Mouse (Mus musculus) spleen, adult 18-20 months (tissue): ENCODE measurements around the gene Ncor1.
"Not testable (repeated sequence)": the region's sequence is repeated elsewhere in the genome, so short reads cannot be mapped to it uniquely, and the experiment has no call there.

Experiments
- DNase-seq, 2 experiments: peaks; one replicate each; pipeline ENCODE4 v3.0.0; 2022; ENCODE audit warnings: mixed read lengths in 2 of 2

Ncor1 gene

GRCm38 (mm10) chr11:62351948-62352347 is 106.4 kb downstream of the Ncor1 start:
- DNase-seq, result no peak

GRCm38 (mm10) chr11:62343002-62343401 is 115.3 kb downstream of the Ncor1 start:
- no peak for DNase-seq

DNA sequence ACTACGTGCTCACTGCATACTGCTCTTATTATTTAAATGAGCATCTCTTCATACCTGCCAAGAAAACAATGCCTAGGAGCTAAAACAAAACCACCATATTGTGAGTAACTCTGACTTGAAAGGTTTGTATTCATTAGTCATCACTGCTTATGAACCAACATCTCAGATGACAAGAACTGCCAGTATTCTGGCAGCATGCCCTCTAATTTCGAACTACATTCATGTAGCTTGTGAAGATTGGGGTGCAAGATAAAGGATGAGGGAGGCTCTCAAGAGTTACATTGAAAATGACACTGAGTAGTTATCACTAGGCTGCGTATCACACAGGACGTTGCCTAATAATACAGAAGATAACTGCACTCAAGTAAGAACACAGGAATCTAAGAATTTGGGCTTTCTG is 126.1 kb downstream of the Ncor1 start:
- DNase-seq, result no peak

DNA sequence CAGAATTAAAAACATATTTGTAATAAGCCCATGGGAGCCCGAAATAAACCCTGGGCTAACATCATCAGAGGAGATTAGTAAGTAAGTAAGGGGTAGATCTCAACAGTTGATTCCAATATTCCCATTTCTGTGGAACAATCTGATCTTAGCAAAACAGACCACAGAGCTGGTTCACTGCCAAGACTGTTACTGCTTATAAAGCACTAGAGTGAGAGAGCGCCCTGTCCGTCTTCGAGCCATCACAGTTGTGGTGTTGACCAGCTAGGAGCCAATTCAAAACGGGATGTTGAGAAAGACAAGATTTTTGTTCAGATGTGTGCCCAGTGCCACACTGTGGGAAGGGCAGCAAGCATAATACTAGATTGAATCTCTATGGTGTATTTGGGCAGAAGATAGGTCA is 127.2 kb downstream of the Ncor1 start:
- DNase-seq, result no peak

DNA sequence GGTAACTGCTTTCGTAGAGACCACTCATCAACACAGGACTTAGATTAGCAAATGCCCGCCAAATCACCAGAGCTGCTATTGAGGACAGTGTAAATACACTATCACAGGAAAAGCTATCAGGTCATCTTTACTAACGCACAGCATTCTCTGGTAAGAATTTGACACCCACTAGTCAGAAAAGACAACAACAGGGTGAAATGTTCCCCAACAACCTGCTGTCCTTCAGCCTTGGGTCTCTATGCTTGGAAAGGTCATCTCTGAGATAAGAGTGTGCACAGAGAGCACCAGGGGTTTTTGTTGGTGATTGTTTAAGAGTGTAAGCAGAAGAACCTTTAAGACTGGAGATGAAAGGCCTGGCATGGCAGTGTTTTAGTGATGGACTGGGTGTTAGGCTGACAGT is 134.7 kb downstream of the Ncor1 start:
- DNase-seq, result no peak

DNA sequence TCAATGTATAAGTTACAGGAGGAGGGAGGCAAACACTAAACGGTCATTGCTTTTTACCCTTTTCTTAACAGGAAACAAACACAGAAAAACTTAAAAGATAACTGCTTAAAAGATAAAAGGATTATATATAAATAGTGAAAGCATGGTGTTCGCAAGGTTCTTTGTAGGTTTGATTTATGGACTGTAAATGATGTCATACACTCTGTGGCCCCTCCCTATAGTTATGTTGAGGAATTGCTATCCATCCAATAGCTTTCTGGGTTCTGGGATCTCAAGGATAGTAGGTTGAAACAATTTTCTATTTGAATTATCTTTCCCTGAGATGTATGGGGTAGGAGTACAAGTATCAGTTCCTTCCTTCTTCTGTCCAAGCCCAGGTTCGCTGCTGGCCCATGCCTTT is 138.2 kb downstream of the Ncor1 start:
- no peak for DNase-seq

GRCm38 (mm10) chr11:62317746-62318145 is 140.6 kb downstream of the Ncor1 start:
- no peak for DNase-seq

DNA sequence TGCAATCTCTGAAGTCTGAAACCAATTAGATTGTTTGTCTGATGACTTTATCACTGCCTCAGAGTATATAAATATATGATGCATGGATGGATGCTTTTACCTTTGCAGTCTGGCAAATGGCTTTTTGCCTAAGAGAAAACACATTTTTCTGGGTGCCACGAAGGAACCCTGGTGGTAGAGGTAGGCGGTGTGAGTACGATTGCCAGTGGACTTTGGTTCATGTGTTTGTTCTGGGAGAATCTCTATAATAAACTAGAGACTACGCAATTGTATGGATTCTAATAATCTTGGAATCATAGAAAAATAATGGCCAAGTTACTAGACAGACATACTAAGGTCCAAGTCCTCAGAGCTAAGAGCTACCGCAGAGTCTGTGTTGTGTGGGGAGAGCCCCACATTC is 143.4 kb downstream of the Ncor1 start:
- DNase-seq, result no peak

GRCm38 (mm10) chr11:62309296-62309695 is 149.0 kb downstream of the Ncor1 start:
- no peak for DNase-seq

DNA sequence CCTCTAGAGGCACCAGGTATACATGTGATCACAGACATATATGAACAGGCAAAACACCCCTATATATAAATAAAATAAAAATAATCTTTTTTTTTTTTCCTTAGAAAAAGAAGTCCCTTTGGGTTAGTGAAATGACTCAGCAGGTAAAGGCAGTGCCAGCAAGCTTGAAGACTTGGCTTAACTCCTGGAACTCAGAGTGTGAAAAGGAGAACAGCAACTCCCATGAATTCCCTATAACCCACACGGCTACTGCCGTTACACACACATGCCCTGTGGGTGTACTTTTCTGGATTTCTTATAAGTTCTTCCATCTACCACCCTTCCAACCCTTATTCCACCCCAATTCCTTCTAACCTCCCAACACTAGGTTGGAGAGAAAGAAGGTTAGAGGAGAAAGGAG is 152.5 kb downstream of the Ncor1 start:
- no peak for DNase-seq

DNA sequence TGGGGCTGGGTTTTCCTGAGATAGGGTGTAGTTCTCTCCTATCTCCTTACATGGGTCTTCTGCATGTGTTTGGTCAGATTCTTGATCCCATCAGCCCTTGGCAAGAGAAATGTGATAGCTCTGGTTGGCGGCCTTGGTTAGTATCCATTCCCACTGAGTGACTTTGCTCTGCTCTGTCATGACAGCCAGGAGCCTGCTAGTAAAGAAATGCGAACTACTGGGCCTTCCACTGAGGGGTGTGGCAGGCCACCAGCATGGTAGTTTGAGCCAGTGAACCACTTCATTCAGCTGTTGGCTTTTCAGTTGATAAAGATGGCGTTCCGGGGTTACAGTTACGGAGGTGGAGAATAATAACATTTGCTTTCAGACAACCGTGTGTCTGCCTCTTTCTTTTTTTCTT is 159.5 kb downstream of the Ncor1 start:
- DNase-seq, result no peak

DNA sequence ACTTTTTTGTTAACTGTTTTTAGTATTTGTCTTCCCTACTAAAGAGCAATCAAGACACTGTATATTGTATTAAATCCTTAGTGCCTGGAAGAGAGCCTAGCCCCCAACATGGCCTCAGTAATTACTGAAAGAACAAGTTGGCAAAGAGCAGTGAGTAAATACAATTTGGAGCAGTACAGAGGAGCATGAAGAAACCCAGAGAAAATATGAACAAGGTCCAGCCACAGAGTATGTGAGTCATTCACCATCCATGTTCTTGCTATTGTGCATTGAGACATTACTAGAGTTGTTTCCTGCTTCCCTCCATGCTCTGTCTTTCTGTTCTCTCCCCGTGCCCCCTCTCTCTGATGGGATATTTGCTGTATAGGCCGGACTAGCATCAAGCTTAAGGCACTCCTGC is 164.2 kb downstream of the Ncor1 start:
- DNase-seq, result no peak

DNA sequence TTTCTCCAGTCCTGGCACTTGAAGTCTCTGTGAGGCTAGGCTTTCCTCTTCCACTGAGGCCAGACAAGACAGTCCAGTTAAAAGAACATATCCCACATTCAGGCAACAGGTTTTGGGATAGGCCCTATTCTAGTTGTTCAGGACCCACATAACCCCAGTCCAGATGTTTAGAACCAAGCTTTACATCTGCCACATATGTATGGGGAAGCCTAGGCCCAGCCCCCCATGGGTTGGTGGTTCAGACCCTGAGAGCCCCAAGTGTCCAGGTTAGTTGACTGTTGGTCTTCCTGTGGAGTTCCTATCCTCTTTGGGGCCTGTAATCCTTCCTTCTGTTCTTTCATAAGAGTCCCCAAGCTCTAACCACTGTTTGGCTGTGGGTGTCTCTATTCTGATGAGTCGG is 170.6 kb downstream of the Ncor1 start:
- DNase-seq, result no peak

GRCm38 (mm10) chr11:62285020-62285419 is 173.3 kb downstream of the Ncor1 start:
- DNase-seq, result no peak

- DNase-seq, result not testable (repeated sequence)
These were observed 174.3 kb downstream of the Ncor1 start for GRCm38 (mm10) chr11:62284020-62284419.

- no peak for DNase-seq
These were observed 176.7 kb downstream of the Ncor1 start for GRCm38 (mm10) chr11:62281601-62281997.

GRCm38 (mm10) chr11:62280675-62281600 is 177.4 kb downstream of the Ncor1 start, which contains the start of the genes Zswim7 and Ttc19:
Gene Zswim7 (minus strand): TSS chr11:62281375.
Gene Ttc19 (plus strand): TSS chr11:62281473.
- DNase-seq, result peak; percentile 86 to 88

- peak; percentile 16 to 30 for DNase-seq
These were observed 180.3 kb downstream of the Ncor1 start for GRCm38 (mm10) chr11:62278027-62278426.

- no peak for DNase-seq
These were observed 181.3 kb downstream of the Ncor1 start for GRCm38 (mm10) chr11:62277086-62277485.

- no peak for DNase-seq
These were observed 187.5 kb downstream of the Ncor1 start for GRCm38 (mm10) chr11:62270851-62271250.

DNA sequence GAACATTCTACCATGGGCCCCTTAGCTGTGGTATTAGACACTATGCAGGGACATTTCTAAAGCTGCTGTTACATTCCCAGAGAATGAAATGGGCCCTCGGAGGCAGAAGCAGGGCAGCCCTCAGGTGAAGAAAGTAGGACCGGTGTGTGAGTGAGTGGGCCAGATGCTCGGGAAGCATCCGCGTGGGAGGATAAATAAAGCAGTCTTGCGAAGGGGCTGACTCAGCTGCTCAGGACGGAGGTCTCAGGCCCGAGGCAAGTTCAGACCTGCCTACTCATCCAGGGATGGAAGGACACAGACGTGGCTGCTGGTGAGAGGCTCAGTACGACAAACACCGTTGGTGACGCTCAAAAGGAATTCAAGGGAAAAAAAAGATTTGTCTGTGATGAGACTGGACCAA is 189.2 kb downstream of the Ncor1 start:
- DNase-seq, result no peak

DNA sequence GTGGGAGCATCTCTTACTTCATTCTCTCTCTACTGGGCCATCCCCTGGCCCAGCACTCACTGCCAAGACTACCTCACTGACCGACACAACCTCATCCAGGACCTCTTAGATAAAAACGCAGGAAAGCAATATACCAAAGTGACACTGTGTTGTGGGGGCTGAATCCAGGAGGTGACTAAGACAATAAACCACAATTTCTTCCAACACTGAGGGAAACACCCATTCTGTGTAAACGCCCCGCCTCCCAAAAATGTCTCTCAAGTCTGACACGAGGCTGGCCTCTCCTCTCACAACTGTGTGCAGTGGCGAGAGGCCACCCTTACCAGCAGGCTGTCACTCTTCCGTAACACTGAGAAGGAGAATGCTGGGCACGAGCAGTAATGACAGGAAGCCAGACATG is 190.0 kb downstream of the Ncor1 start:
- no peak for DNase-seq

DNA sequence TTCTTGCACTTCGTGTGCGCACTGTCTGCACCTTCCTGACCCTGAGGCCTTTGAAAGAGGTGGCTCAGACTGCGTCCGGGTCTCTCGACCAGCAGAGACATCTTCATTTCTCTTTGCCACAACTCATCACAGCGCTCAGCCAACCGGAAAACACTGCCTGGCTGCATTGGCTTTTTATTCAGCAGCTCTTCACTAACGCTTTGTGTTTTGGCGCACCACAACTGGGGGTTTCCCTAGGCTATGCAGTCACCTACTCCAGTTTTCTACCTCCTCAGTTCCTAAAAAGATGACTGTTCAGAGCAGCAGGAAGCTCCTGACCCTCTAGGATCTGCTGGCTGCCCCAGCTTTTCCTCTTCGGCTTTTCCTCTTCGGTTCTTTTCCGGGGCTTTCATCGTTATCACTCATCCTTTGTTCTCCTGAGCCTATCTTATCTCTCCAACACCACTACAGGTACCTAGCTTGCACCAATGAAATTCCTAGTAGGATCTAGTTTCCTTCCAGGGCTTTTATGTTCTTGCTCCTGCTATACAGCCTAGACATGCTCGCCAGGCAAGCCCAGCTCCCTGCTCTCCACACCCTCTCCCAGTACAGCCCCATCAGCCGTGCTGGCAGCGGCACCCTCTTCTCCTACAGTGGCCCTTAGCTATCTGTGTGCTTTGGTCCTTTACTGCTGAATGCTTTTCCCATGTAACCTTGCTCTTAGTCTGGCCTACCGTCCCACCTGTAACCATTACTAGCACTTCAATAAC is 191.7 kb downstream of the Ncor1 start:
- no peak for DNase-seq
